Mouse (Mus musculus) inflammation-experienced regulatory T-cells (primary cell): ENCODE results near the gene Prr23a2. TPM values are rescaled to one million over a fixed set of nuclear protein-coding genes. Genes with fewer than 3 reads are reported as not detected.

Source experiments
- polyA plus RNA-seq, 2 experiments: library from polyadenylated mRNA; unstranded; fragments of 100-300 nt; shearing (Covaris generic); gene quantifications; one replicate each; pipeline ENCODE4 v1.2.1; 2017

The Prr23a2 gene
- polyA plus RNA-seq: not detected

GRCm38 (mm10) chr9:98856210-98856609 lies at the start of gene Prr23a2:
Gene Prr23a2, plus strand, starts transcription at chr9:98856494.

DNA sequence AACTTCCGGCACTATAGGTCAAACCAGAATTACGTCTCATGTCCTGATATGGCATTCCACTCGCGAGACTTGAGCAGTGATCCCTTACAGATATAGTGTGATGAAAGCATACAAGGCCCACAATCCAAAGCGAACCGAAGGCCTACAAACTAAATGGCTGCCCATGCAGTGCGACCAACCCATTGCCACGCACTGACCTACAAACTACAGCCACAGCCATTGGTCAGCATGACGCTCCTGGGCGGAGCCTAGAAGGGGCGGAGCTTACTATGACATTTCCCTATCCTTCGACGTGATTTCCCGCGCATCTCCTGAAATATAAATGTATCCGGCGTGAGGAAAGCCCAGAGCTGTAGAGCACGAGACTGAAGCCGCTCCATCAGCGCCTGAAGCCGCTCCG lies 14.2 kb upstream of the Prr23a2 start, which contains the start of gene Prr23a1:
Gene Prr23a1, plus strand, starts transcription at position 387 of the 400 bp plus-strand sequence.

GRCm38 (mm10) chr9:98864571-98864970 lies 8.3 kb downstream of the Prr23a2 start, which contains the start of gene Prr23a3:
Gene Prr23a3, plus strand, starts transcription at chr9:98864767.

DNA sequence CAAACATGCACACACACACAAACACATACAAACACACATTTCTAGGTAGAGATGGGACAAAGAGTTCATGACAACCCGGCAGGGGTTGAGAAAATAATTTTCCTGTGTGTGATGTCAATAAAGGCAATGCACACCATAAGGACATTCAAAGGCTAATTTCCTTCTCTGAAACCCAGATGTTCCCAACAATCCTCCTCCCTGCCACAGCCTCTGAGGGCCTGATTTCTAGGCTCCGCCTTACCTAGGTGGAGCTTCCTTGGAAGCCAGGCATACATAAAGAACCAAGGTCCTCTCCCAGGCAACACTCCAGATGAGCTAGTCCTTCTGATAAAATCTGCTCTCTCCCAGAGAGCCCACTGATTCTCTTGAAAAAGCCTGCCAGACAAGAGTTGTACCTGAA lies 46.5 kb downstream of the Prr23a2 start, which contains the start of gene 7420426K07Rik:
Gene 7420426K07Rik, plus strand, starts transcription at position 301 of the 400 bp plus-strand sequence.

Other genes starting within 250 kb of the Prr23a2 start
- gene Prr23a1, start 14.0 kb upstream of the Prr23a2 start, polyA plus RNA-seq: not detected
- gene Prr23a3, start 8.3 kb downstream of the Prr23a2 start, polyA plus RNA-seq: not detected
- not detected for gene 7420426K07Rik, start 46.6 kb downstream of the Prr23a2 start, polyA plus RNA-seq
- gene Foxl2, start 98.8 kb downstream of the Prr23a2 start, polyA plus RNA-seq: under 1 TPM in 1 of 2 experiments, not detected in 1; 0.48 TPM
- gene Faim, start 129.9 kb downstream of the Prr23a2 start, polyA plus RNA-seq: 10 to 100 TPM; 74.1 to 82.5 TPM
- gene Gm1123, start 179.2 kb downstream of the Prr23a2 start, polyA plus RNA-seq: 1 to 10 TPM in 1 of 2 experiments, not detected in 1; 1.1 TPM